In genomic region chr6:50390313-50390712, GRCm38 (mm10) we compare ENCODE assay signal across 14 mouse cellular contexts.
DNase-seq lines count a peak whose midpoint lies in the region; TF ChIP-seq lines count a peak whose summit lies in the region.
"Had no signal": no experiment of that assay in that cellular context is flagged by ENCODE, and none has a peak within 500 bp of the region (broad histone marks: within the 10 kb centered on the region; RNA-seq: fewer than 3 reads in every experiment).

No protein-coding gene starts in this region.

- no peak for TF ChIP-seq CTCF in kidney, adult 2 months (conservative IDR thresholded peaks at IDR 0.05; ENCODE audit: insufficient read depth, insufficient read length, low read depth, low read length)
- TF ChIP-seq CTCF in embryonic fibroblast, embryonic 13.5 days (IDR thresholded peaks at IDR 0.05; ENCODE audit: borderline replicate concordance, insufficient read depth, low read length) = no peak
- no peak for TF ChIP-seq CTCF in small intestine, adult 2 months (IDR thresholded peaks at IDR 0.05; ENCODE audit: extremely low read depth, insufficient read length, insufficient replicate concordance, low read depth, low read length)

- H3K27ac ChIP-seq in kidney, adult 2 months (ENCODE audit: insufficient read depth, low read depth, low read length) = peak overlapping the region; percentile 80; the same call in 1 of the 2 replicates
- peak overlapping the region; percentile 59 for H3K27ac ChIP-seq in embryonic fibroblast, embryonic 13.5 days (ENCODE audit: insufficient read depth, low read length)
- peak overlapping the region; percentile 70; the same call in 1 of the 2 replicates for H3K27ac ChIP-seq in small intestine, adult 2 months (ENCODE audit: insufficient read depth, low read depth, low read length)
- H3K27ac ChIP-seq: embryonic facial prominence, embryonic 15.5 days; hindbrain, embryonic 15.5 days; lung, embryonic 15.5 days had no signal

- H3K4me1 ChIP-seq in kidney, adult 2 months (ENCODE audit: control insufficient read depth, insufficient read depth, low read length) = peaks cover 15% of the 10 kb centered on the region
- peaks cover 28% of the 10 kb centered on the region for H3K4me1 ChIP-seq in embryonic fibroblast, embryonic 13.5 days (ENCODE audit: control insufficient read depth, insufficient read depth, low read length)
- H3K4me1 ChIP-seq in small intestine, adult 2 months (ENCODE audit: control insufficient read depth, insufficient read depth, insufficient read length, low read length) = peaks cover 19% of the 10 kb centered on the region
- H3K4me1 ChIP-seq: embryonic facial prominence, embryonic 15.5 days; hindbrain, embryonic 15.5 days; lung, embryonic 15.5 days had no signal

- H3K4me3 ChIP-seq in kidney, adult 2 months (ENCODE audit: insufficient read depth, low read depth, low read length) = no peak overlapping the region
- H3K4me3 ChIP-seq in embryonic fibroblast, embryonic 13.5 days (ENCODE audit: insufficient read depth, low read length) = no peak overlapping the region
- H3K4me3 ChIP-seq in small intestine, adult 2 months (ENCODE audit: low read depth, low read length) = no peak overlapping the region
- H3K4me3 ChIP-seq: embryonic facial prominence, embryonic 15.5 days; heart, embryonic 12.5 days; hindbrain, embryonic 15.5 days; lung, embryonic 15.5 days had no signal

- DNase-seq in kidney, adult 2 months = peak; percentile 72
- DNase-seq in kidney, adult 18-20 months = no peak
- DNase-seq in CD4-positive, CD25-positive, alpha-beta regulatory T cell, adult 2 months (ENCODE audit: low read depth, low spot score) = peak; percentile 83
- no peak for DNase-seq in gastrocnemius, postnatal 25 days
- DNase-seq in ovary, postnatal 14 days (ENCODE audit: low spot score) = no peak
- DNase-seq: cerebellum, adult 11 months; forebrain, postnatal 0 days; gastrocnemius, postnatal 36 days had no signal

- 39% methylated on average over 5 of the region's 5 CpGs for WGBS in kidney, adult 2 months
- 18% methylated on average over 5 of the region's 5 CpGs for WGBS in small intestine, adult 2 months

- TF ChIP-seq POLR2A in kidney, adult 2 months (IDR thresholded peaks at IDR 0.05; ENCODE audit: low read depth, low read length) = no peak
- no peak for TF ChIP-seq POLR2A in embryonic fibroblast, embryonic 13.5 days (IDR thresholded peaks at IDR 0.05; ENCODE audit: low read depth, low read length)
- no peak for TF ChIP-seq POLR2A in small intestine, adult 2 months (IDR thresholded peaks at IDR 0.05; ENCODE audit: low read depth, low read length)

- no peaks in the 10 kb centered on the region for H3K36me3 ChIP-seq in kidney, adult 2 months (ENCODE audit: control insufficient read depth, insufficient read depth, low read length)
- no peaks in the 10 kb centered on the region for H3K36me3 ChIP-seq in small intestine, adult 2 months (ENCODE audit: control insufficient read depth, insufficient read depth, low read length)
- H3K36me3 ChIP-seq: embryonic facial prominence, embryonic 15.5 days; heart, embryonic 12.5 days; hindbrain, embryonic 15.5 days; lung, embryonic 15.5 days had no signal

- no peaks in the 10 kb centered on the region for H3K27me3 ChIP-seq in kidney, adult 2 months (replicated peaks; ENCODE audit: control insufficient read depth, insufficient read depth, low read length)
- H3K27me3 ChIP-seq in small intestine, adult 2 months (ENCODE audit: control insufficient read depth, insufficient read depth, low read length) = no peaks in the 10 kb centered on the region
- H3K27me3 ChIP-seq: embryonic facial prominence, embryonic 15.5 days; heart, embryonic 12.5 days; hindbrain, embryonic 15.5 days; lung, embryonic 15.5 days had no signal

Comparison
In these comparisons a context has a peak if more than half of its experiments do, and no peak if none do; other contexts are left out.
1. DNase-seq: peak in kidney, adult 2 months (single experiment) and CD4-positive, CD25-positive, alpha-beta regulatory T cell, adult 2 months (single experiment); none in kidney, adult 18-20 months (single experiment), gastrocnemius, postnatal 25 days (single experiment) and ovary, postnatal 14 days (single experiment).
2. Peak in every context shown above with its lines, with median percentiles within 50 percentile points of each other: H3K27ac ChIP-seq.